Mouse (Mus musculus) liver, postnatal 0 days (tissue): ENCODE measurements at regions not wholly inside any gene's neighbourhood (a gene's known extent, or its start where the extent isn't known, plus 50 kb on each side); places are given as distances from the start of the nearest gene placed in this dataset.

Experiments
- ATAC-seq: fragments of 200-750 bp; cut with Nextera tagmentation; 2 replicates; pipeline ENCODE4 v1.8.0; 2017; ENCODE audit warnings: mild to moderate bottlenecking, moderate library complexity
- DNase-seq: peaks from one replicate; pipeline ENCODE4 v3.0.0-alpha.2; 2016
- H3K27ac ChIP-seq: fragments of 300-500 bp; sonication (generic); 2 replicates; pipeline ENCODE4 v1.5.1; 2014; ENCODE audit warnings: antibody characterized with exemption, moderate library complexity, mild to moderate bottlenecking, low read depth
- H3K27me3 ChIP-seq: fragments of 300-500 bp; sonication (generic); 2 replicates; pipeline ENCODE4 v1.6.1; 2014; ENCODE audit warnings: low read length, control low read depth, mixed read lengths; ENCODE audit not compliant: insufficient read depth
- H3K36me3 ChIP-seq: fragments of 300-500 bp; sonication (generic); replicated peaks from 2 replicates; pipeline ENCODE4 v1.6.1; 2014; ENCODE audit warnings: mild to moderate bottlenecking, control low read depth, low read length, moderate library complexity, mixed read lengths; ENCODE audit not compliant: insufficient read depth
- H3K4me1 ChIP-seq: fragments of 300-500 bp; sonication (generic); 2 replicates; pipeline ENCODE4 v1.6.1; 2014; ENCODE audit warnings: antibody characterized with exemption, mild to moderate bottlenecking, control low read depth; ENCODE audit not compliant: insufficient read depth
- H3K4me2 ChIP-seq: fragments of 300-500 bp; sonication (generic); 2 replicates; pipeline ENCODE4 v1.6.1; 2014; ENCODE audit warnings: low read depth, mild to moderate bottlenecking, low read length, moderate library complexity, mixed read lengths
- H3K4me3 ChIP-seq: fragments of 300-500 bp; sonication (generic); 2 replicates; pipeline ENCODE4 v1.5.1; 2014; ENCODE audit warnings: low read depth, low read length
- H3K9ac ChIP-seq: fragments of 300-500 bp; sonication (generic); replicated peaks from 2 replicates; pipeline ENCODE4 v1.6.1; 2014; ENCODE audit warnings: mild to moderate bottlenecking, moderate library complexity
- H3K9me3 ChIP-seq: fragments of 300-500 bp; sonication (generic); 2 replicates; pipeline ENCODE4 v1.6.1; 2016; ENCODE audit warnings: mild to moderate bottlenecking, control low read depth, low read length, mixed read lengths
- CTCF ChIP-seq: sonication (generic); IDR thresholded peaks from 2 replicates; pipeline ENCODE4 v1.5.1; 2016; ENCODE audit warnings: antibody characterized with exemption, low read depth
- EP300 ChIP-seq: IDR thresholded peaks from 2 replicates; pipeline ENCODE4 v1.6.1; 2016; ENCODE audit warnings: antibody characterized with exemption, low read depth, mild to moderate bottlenecking
- WGBS: fragments of 180-500 bp; shearing (Covaris S2); extraction: QIAGEN DNeasy Blood & Tissue Kit; methylation state at CpG from one replicate; pipeline ENCODE4 v1.1.7; 2014; ENCODE audit not compliant: insufficient replicate concordance; 5-methylcytosine and 5-hydroxymethylcytosine counted together

DNA sequence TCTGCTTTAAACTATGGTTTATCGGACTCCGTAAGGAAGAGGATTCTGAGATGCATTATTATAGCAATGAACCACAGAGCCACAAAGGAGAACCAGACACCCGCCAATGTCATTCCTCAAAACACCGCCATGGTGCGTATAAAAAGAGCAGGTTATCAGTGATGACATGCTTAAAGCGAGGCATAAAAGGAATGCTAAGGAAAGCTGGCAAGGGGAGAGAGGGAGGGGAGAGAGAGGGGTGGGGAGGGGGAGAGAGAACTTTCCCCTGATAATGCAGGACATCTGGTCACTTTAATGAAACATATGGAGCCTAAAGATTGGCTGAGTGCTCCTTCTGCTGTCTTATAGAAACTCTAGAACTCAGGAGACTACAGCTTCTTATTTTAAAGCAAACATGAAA, 222.8 kb upstream of the Lrig3 start:
- no peak for DNase-seq
- 68% methylated on average over 6 of the region's 6 CpGs for WGBS
- H3K36me3 ChIP-seq = no peaks in the 10 kb centered on the region
- no peak overlapping the region for H3K9ac ChIP-seq
- ATAC-seq = no peak
- H3K4me1 ChIP-seq = no peaks in the 10 kb centered on the region
- no peaks in the 10 kb centered on the region for H3K27me3 ChIP-seq
- TF ChIP-seq EP300 = no peak
- TF ChIP-seq CTCF = no peak
- no peak overlapping the region for H3K27ac ChIP-seq
- H3K4me3 ChIP-seq = no peak overlapping the region
- no peak overlapping the region for H3K4me2 ChIP-seq
- H3K9me3 ChIP-seq = no peaks in the 10 kb centered on the region

DNA sequence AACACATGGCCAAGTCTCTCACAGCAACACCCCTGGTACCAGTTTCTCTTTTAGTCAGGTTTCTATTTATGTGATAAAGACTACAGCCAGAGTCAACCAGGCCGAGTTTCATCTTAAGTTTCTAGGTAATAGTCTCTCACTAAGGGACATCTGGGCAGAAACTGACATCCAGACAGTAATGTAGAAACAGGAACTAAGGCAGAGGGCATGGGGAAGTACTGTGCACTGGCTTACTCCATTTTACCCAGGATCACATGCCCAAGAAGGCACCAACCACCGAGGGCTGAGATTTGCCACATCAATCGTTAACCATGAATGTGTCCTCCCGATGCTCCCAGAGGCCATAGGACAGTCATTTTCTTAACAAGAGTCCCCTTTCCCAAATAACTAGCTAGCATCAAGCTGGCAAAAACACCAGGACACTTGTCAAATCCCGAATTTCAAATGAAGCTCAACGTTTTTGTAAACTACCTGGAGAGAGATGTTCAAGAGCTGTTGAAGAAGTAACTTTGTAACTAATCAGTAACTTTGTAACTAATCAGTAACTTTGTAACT, 216.9 kb upstream of the Lrig3 start:
- no peak for DNase-seq
- no peaks in the 10 kb centered on the region for H3K4me1 ChIP-seq
- no peaks in the 10 kb centered on the region for H3K9me3 ChIP-seq
- 50% methylated on average over 6 of the region's 6 CpGs for WGBS
- H3K9ac ChIP-seq = no peak overlapping the region
- H3K27me3 ChIP-seq = no peaks in the 10 kb centered on the region
- no peak overlapping the region for H3K4me2 ChIP-seq
- no peak overlapping the region for H3K27ac ChIP-seq
- peak; percentile 55 for ATAC-seq
- no peaks in the 10 kb centered on the region for H3K36me3 ChIP-seq
- TF ChIP-seq CTCF = no peak
- no peak for TF ChIP-seq EP300
- H3K4me3 ChIP-seq = no peak overlapping the region

DNA sequence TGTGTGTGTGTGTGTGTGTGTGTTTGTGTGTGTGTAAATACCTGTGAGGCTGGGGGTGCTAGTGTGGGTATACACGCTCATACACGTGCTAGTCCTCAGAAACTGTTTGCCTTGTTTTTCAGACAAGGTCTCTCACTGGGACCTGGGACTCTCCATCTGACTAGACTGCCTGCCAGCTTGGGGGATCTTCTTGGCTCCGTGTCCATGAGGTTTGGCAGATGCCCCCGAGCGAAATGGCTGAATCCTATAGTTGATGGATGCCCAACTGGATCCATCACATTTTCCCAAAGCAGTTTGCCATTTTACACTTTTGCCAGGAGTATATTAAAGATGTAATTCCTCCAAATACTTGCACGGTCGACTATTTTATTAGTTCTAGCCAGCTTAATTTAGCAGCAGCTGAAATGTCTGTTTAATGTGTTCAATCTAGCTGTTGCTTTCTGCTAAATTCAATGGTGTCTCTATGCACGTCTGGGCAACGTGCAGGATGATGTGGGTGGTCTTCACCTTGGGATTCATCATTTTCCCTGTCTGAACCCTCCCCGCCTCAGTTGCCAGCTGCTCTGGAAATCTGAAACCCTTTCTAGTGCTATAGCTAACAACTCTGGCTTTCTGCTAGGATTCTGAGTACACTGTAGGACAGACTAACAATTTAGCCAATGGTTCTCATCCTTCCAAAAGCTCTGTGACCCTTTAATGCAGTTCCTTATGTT, 213.3 kb upstream of the Lrig3 start:
- no peaks in the 10 kb centered on the region for H3K4me1 ChIP-seq
- ATAC-seq (no peak), DNase-seq (no peak)
- 75% methylated on average over 10 of the region's 10 CpGs for WGBS
- no peaks in the 10 kb centered on the region for H3K9me3 ChIP-seq
- no peaks in the 10 kb centered on the region for H3K36me3 ChIP-seq
- H3K4me2 ChIP-seq = no peak overlapping the region
- H3K27ac ChIP-seq = no peak overlapping the region
- H3K4me3 ChIP-seq = no peak overlapping the region
- no peaks in the 10 kb centered on the region for H3K27me3 ChIP-seq
- TF ChIP-seq EP300 (no peak), CTCF (no peak)
- no peak overlapping the region for H3K9ac ChIP-seq

DNA sequence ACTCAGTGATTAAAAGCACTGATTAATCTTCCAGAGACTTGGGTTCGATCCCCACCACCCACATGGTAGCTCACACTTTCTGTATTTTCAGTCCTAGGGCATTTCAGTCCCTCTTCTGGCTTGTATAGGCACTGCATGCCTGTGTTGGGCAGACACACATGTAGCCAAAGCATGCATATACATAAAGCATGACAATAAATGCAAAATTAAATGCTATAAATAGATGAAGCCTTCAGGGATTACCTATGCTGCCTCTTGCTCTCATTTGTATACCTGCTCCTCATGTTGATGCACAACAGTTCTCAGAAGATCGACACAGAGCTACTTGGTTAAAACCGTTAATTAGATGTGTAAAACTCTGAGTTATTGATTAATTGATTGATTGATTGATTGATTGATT, 206.8 kb upstream of the Lrig3 start:
- ATAC-seq = no peak
- TF ChIP-seq EP300 (no peak), CTCF (0 out of 2 replicates have a peak, but pooled peaks have one; percentile 3)
- H3K9ac ChIP-seq = no peak overlapping the region
- no peaks in the 10 kb centered on the region for H3K27me3 ChIP-seq
- no peaks in the 10 kb centered on the region for H3K36me3 ChIP-seq
- H3K4me1 ChIP-seq = no peaks in the 10 kb centered on the region
- H3K4me2 ChIP-seq = no peak overlapping the region
- H3K27ac ChIP-seq = no peak overlapping the region
- no peak overlapping the region for H3K4me3 ChIP-seq
- H3K9me3 ChIP-seq = no peaks in the 10 kb centered on the region
- WGBS = 79% methylated on average over 3 of the region's 3 CpGs
- no peak for DNase-seq

DNA sequence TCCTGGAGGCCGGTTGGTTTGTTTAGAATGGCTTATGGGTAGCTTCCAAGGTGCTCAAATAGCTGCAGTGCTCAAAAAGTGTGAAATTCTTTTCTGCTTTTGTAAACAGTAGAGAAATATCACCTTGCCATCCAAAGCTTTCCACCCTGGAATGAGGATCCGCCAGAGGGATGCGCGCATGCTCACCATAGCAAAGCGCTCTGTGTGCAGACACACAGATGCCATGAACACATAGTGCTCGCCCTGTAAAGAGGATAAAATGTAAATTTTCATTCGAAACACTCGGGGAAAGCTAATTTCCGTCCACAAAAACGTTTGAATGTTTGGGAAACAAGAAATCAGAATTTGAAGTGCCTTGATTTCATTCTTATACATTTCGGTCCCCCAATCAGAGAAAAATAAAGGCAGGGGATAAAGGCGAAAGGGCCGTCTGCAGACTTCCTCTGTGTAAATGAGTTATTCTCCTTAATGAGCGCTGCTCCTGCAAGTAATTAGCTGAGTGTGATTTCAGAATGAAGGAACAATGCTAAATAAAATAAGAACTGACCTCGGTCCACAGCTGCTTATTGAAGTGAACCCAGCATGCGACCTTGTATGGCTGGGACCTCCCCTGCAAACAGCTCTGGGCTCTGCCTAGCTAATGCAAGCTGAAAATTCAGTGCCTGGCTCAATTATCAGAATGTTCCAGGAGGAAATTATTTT, 203.4 kb upstream of the Lrig3 start:
- DNase-seq = no peak
- WGBS = 77% methylated on average over 16 of the region's 16 CpGs
- ATAC-seq = no peak

DNA sequence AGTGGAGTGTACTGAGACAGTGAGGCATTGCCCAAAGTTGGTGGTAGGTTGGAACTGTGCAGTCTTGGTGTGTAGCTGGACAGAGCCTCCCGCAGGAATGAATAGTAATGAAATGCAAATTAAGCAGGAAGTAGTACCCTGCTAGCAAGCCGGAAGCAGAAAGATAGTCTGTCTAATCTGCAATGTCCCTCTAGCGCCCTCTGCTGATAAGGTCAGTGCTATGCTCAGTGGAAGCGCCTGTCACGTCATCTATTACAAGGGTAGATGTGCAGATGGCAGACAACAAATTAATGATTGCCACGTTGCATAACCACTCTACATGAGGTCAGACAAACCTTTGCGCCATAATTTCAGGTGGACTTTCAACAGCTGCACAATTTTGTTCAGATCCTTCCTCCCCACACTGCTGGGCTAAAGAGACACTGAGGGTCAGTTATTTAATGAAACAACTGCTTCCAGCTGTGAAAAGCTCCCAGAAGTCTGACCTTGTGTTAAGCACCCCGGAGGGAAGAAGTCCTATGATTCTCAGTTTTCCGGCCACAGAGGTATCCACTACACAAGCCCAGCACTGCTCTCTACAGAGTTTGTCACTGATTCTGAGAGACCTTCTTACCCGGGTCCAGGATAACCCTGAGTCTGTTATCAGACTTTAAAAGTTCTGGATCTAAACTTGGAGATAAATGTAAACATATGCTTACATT, 201.4 kb upstream of the Lrig3 start:
- 53% methylated on average over 10 of the region's 10 CpGs for WGBS
- Histone ChIP-seq H3K4me2 (no peak overlapping the region), H3K27me3 (no peaks in the 10 kb centered on the region), H3K9ac (no peak overlapping the region), H3K9me3 (no peaks in the 10 kb centered on the region), H3K27ac (0 out of 2 replicates have a peak overlapping the region, but pooled peaks have one; percentile 63), H3K36me3 (no peaks in the 10 kb centered on the region), H3K4me3 (no peak overlapping the region), H3K4me1 (no peaks in the 10 kb centered on the region)
- ATAC-seq (peak; percentile 98), DNase-seq (peak; percentile 64)
- no peak for TF ChIP-seq EP300
- peak; percentile 78 for TF ChIP-seq CTCF

More for the DNA sequence above, 203.4 kb upstream of the Lrig3 start:
- Histone ChIP-seq H3K9me3 (no peaks in the 10 kb centered on the region), H3K27ac (no peak overlapping the region), H3K4me1 (no peaks in the 10 kb centered on the region), H3K36me3 (no peaks in the 10 kb centered on the region), H3K4me3 (no peak overlapping the region), H3K4me2 (no peak overlapping the region), H3K27me3 (no peaks in the 10 kb centered on the region), H3K9ac (no peak overlapping the region)
- no peak for TF ChIP-seq EP300
- no peak for TF ChIP-seq CTCF
